Mouse (Mus musculus): ENCODE data around the gene Tle3.

DNA sequence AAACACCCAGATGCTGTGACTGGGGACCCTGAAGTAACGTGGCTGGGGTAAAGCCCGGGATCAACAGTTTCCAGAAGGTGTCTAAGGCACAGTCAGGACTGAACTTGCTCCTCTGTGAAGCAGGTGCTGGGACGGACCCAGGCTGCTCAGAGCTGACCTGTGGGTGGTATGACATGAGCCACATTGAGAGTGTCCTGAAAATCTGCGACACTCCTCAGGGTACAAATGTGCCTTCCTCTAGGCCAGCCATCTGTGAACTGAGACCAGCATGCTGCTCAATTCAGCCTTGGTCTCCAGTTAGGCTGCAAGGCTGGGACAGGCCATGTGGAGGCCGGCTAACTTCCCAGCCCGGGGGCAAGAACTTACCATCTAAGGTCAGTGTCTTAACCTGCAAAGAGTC lies 27.5 kb upstream of the Tle3 start:
- no peak for TF ChIP-seq CTCF (IDR thresholded peaks at IDR 0.05; ENCODE audit: borderline replicate concordance, control insufficient read depth, extremely low read depth, insufficient read depth, low read length, poor library complexity)
- TF ChIP-seq POLR2A (IDR thresholded peaks at IDR 0.05; ENCODE audit: control insufficient read depth, extremely low read depth, insufficient read depth, low read length, poor library complexity): no peak

Data from thymus, adult 2 months (tissue).